Mouse (Mus musculus) testis, adult 2 months (tissue): ENCODE data around the gene Lsm8. TPM values are rescaled to one million over a fixed set of nuclear protein-coding genes. Genes with fewer than 3 reads are reported as not detected.
"Not testable (repeated sequence)": the region's sequence is repeated elsewhere in the genome, so short reads cannot be mapped to it uniquely, and the experiment has no call there.

ENCODE experiments used
- H3K27ac ChIP-seq: fragments of 200-500 bp; 2 replicates; pipeline ENCODE4 v1.5.1; 2012; ENCODE audit warnings: low read depth, low read length; ENCODE audit not compliant: control insufficient read depth, insufficient read depth
- H3K27me3 ChIP-seq: fragments of 200-500 bp; 2 replicates; pipeline ENCODE4 v1.6.1; 2012; ENCODE audit warnings: mild to moderate bottlenecking, low read length, moderate library complexity; ENCODE audit not compliant: control insufficient read depth, insufficient read depth
- H3K36me3 ChIP-seq: fragments of 200-500 bp; 2 replicates; pipeline ENCODE4 v1.6.1; 2012; ENCODE audit warnings: mild to moderate bottlenecking, low read length; ENCODE audit not compliant: control insufficient read depth, insufficient read depth
- H3K4me1 ChIP-seq: fragments of 200-500 bp; 2 replicates; pipeline ENCODE4 v1.6.1; 2012; ENCODE audit warnings: low read length; ENCODE audit not compliant: control insufficient read depth, insufficient read depth
- H3K4me3 ChIP-seq: fragments of 200-500 bp; 2 replicates; pipeline ENCODE4 v1.5.1; 2012; ENCODE audit warnings: low read depth, mild to moderate bottlenecking, low read length, moderate library complexity, mixed read lengths; ENCODE audit not compliant: control insufficient read depth
- CTCF ChIP-seq: fragments of 200-500 bp; IDR thresholded peaks from 2 replicates; pipeline ENCODE4 v1.5.1; 2012; ENCODE audit warnings: low read depth, mild to moderate bottlenecking, inconsistent platforms, low read length, moderate library complexity; ENCODE audit not compliant: control insufficient read depth, insufficient read depth, insufficient replicate concordance
- POLR2A ChIP-seq: fragments of 200-500 bp; IDR thresholded peaks from 2 replicates; pipeline ENCODE4 v1.6.1; 2012; ENCODE audit warnings: low read depth, mild to moderate bottlenecking, inconsistent platforms, low read length, moderate library complexity; ENCODE audit not compliant: control insufficient read depth
- polyA plus RNA-seq: library from polyadenylated mRNA; depleted of rRNA; stranded (reverse); fragments of >200 nt; gene quantifications from 2 replicates; pipeline ENCODE4 v1.2.3, GENCODE M21; 2012; rRNA removed

Gene Lsm8
- polyA plus RNA-seq = 16.7 and 25.5 TPM in 2 replicates

DNA sequence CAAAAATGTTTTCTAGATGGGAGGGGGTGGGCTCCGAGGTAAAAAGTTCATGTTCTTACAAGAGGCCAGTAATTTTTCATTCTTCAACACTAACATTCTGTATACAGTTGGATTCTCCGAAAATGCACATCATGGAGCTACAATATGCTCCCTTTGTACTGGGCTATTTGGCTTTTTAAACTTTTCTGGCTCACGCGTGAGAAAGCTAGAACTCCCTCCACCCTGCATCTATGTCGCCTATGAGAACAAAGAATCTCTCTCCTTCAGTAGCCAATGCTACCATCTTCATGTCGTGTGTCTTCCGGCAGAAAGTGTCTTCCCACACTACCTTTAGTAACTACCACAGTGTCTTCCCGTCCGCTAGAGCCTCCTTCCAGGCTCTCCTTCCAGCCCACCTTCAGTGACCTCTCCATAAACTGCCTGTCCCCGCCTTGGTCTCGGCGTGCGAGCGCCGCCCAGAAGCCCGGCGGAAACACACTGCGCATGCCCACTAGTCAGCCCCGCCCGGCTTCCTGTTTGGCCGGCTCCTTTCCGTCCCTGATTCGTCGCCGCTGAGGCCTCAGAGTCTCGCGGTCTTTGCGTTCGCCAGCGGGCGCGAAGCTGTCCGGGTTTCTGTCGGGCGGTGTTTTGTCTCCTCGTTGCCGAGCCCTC, at the start of gene Lsm8:
TSS of gene Lsm8 (plus strand) at position 529 of the 651 bp plus-strand sequence.
- Histone ChIP-seq H3K36me3 (no peaks in the 10 kb centered on the region), H3K4me3 (peak within 1 kb of the TSS; percentile 99), H3K27ac (peak within 1 kb of the TSS; percentile 100), H3K27me3 (no peaks in the 10 kb centered on the region), H3K4me1 (no peaks in the 10 kb centered on the region)
- TF ChIP-seq POLR2A (peak; percentile 82), CTCF (0 out of 2 replicates have a peak, but pooled peaks have one; percentile 6)

DNA sequence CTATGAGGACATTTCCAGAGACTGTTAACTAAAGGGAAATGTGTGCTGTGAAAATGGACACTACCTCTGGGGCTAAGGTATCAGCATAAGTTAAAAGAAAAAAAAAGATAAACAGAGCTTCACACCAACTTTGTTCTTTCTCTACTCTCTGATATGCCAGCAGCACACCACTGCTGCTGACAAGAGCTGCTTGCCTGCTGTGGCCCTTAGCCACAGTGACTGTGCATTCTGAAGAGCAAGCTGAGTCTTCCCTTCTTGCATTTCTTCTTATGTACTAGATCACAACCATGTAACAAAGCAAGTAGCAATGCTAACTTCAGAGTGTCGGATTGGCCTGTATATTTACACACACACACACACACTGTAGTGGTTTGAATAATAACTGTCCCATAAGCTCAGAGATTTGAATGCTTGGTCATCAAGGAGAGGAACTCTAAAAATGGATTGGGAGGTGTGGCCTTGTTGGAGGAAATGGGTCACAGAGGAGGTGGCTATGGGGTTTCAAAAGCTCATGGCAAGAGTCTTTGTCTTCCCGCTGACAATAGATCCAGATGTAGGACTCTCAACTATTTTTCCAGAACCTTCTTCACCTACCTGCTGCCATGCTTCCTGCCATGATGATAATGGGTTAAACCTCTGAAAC, 47.4 kb upstream of the Lsm8 start:
- no peak for TF ChIP-seq CTCF
- no peak for TF ChIP-seq POLR2A
- no peak overlapping the region for H3K27ac ChIP-seq

GRCm38 (mm10) chr6:18812623-18813022, 35.8 kb upstream of the Lsm8 start:
- H3K36me3 ChIP-seq = no peaks in the 10 kb centered on the region

More for the DNA sequence above, 47.4 kb upstream of the Lsm8 start:
- Histone ChIP-seq H3K27me3 (no peaks in the 10 kb centered on the region), H3K4me3 (no peak overlapping the region), H3K4me1 (no peaks in the 10 kb centered on the region), H3K36me3 (no peaks in the 10 kb centered on the region)

GRCm38 (mm10) chr6:18815606-18816005, 32.8 kb upstream of the Lsm8 start:
- no peak for TF ChIP-seq CTCF
- no peaks in the 10 kb centered on the region for H3K4me1 ChIP-seq
- H3K27ac ChIP-seq = no peak overlapping the region
- no peaks in the 10 kb centered on the region for H3K36me3 ChIP-seq
- no peaks in the 10 kb centered on the region for H3K27me3 ChIP-seq
- no peak overlapping the region for H3K4me3 ChIP-seq

More at GRCm38 (mm10) chr6:18812623-18813022, 35.8 kb upstream of the Lsm8 start:
- H3K4me1 ChIP-seq = no peaks in the 10 kb centered on the region
- H3K27ac ChIP-seq = no peak overlapping the region
- TF ChIP-seq POLR2A = no peak
- no peak for TF ChIP-seq CTCF
- H3K4me3 ChIP-seq = no peak overlapping the region
- H3K27me3 ChIP-seq = no peaks in the 10 kb centered on the region

DNA sequence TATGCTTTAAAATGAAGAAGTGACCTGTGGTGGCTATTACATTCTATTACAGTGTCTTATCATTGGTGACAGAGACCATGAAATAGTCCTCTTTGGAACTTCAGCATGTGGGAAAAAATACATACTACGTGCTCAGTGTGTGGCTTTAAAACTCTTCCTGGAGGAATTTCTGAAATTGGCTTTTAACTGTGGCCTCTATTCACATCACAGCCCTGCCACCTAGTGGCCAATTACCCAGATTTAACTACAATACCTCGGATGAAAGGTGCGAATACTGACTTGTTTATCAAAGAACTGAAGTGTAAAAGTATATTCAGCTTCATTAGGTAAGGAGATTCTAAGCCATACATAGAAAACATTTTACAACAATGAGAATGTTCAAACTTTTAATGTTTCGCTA, 29.0 kb upstream of the Lsm8 start:
- Histone ChIP-seq H3K36me3 (no peaks in the 10 kb centered on the region), H3K4me1 (no peaks in the 10 kb centered on the region)

DNA sequence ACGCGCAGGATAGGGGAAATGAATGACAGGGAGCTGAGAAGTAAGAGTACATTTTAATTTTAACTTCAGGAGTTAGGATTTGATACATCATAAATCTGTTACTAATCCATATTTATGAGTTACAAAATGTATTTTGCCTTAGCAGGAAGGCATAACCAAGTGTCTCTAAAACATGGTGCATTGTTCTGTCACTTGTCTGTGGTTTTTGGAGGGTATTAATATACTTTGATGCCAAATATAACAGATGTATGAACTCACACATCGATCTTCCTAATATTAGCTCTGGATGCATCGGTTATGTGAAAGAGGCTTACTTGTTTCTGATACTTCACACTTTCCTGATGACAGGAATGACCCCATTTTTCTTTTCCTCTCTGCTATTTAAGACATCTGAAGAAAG, 28.1 kb upstream of the Lsm8 start:
- TF ChIP-seq CTCF = no peak
- no peak for TF ChIP-seq POLR2A
- no peak overlapping the region for H3K4me3 ChIP-seq
- no peaks in the 10 kb centered on the region for H3K4me1 ChIP-seq
- no peaks in the 10 kb centered on the region for H3K27me3 ChIP-seq
- no peak overlapping the region for H3K27ac ChIP-seq
- H3K36me3 ChIP-seq = no peaks in the 10 kb centered on the region

More for the DNA sequence above, 29.0 kb upstream of the Lsm8 start:
- Histone ChIP-seq H3K4me3 (no peak overlapping the region), H3K27me3 (no peaks in the 10 kb centered on the region), H3K27ac (no peak overlapping the region)
- peak; percentile 4; the same call in 1 of the 2 replicates for TF ChIP-seq CTCF
- TF ChIP-seq POLR2A = no peak

DNA sequence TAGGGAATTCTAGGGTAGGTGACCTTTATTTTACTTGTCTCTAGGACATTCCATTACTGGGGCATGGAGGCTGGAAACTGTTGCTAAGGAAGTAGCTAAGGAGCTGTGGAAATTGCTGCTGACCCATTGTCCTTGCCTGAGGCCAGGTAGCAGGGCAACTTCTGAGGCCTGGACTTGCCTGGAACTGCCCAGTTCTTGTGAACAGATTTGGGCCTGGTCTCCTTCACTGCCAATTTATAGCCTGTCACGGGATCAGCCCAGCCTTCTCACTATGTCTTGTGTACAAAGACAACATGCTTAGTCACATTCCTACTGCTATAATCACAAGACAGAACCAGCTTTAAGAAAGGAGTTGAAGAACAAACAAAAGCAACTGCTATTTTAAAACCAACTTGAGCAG, 25.6 kb upstream of the Lsm8 start:
- no peaks in the 10 kb centered on the region for H3K36me3 ChIP-seq
- no peak overlapping the region for H3K4me3 ChIP-seq
- no peaks in the 10 kb centered on the region for H3K4me1 ChIP-seq
- TF ChIP-seq CTCF = no peak
- no peak for TF ChIP-seq POLR2A
- H3K27ac ChIP-seq = no peak overlapping the region
- no peaks in the 10 kb centered on the region for H3K27me3 ChIP-seq

DNA sequence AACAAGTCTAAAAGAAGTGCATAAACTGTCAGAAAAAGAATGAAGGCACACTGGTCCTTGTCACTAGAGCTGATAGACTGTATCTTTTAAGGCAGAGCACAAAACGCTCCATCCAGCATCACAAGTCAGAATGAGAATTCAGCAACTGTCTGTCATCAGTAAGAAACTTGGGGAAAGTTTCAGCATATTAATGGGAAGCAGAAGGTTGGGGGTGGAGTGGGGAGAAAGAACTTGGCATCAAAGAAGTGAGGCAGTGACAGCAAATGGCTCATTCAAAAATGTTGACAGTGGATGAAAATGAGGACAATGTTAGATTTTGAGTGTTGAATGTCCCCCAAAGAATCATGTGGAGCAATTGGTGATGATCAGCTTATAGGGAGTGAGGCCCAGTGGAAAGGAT, 15.4 kb upstream of the Lsm8 start:
- no peak overlapping the region for H3K27ac ChIP-seq
- no peaks in the 10 kb centered on the region for H3K36me3 ChIP-seq
- no peak overlapping the region for H3K4me3 ChIP-seq
- no peaks in the 10 kb centered on the region for H3K27me3 ChIP-seq
- TF ChIP-seq CTCF (no peak), POLR2A (no peak)
- no peaks in the 10 kb centered on the region for H3K4me1 ChIP-seq

GRCm38 (mm10) chr6:18844529-18844928, 3.9 kb upstream of the Lsm8 start:
- not testable (repeated sequence) for H3K27ac ChIP-seq, H3K27me3 ChIP-seq, H3K4me3 ChIP-seq, H3K4me1 ChIP-seq, H3K36me3 ChIP-seq

- not testable (repeated sequence) for H3K36me3 ChIP-seq, H3K27me3 ChIP-seq, H3K4me1 ChIP-seq, H3K27ac ChIP-seq
- peak overlapping the region; percentile 13; the same call in 1 of the 2 replicates for H3K4me3 ChIP-seq
These were observed 2.8 kb upstream of the Lsm8 start for GRCm38 (mm10) chr6:18845571-18845970.
